Mouse (Mus musculus) hindlimb bud, embryonic 11.5 days (tissue): Measurements from ENCODE around the gene Dnajc15.
"Not testable (repeated sequence)": the region's sequence is repeated elsewhere in the genome, so short reads cannot be mapped to it uniquely, and the experiment has no call there.

ENCODE experiments used
- DNase-seq: peaks from one replicate; pipeline ENCODE4 v3.0.0-alpha.2; 2012; ENCODE audit warnings: low read depth, low spot score; ENCODE audit errors: extremely low spot score

Dnajc15 gene

GRCm38 (mm10) chr14:77874304-77875241, at the start of gene Dnajc15:
Dnajc15 (minus strand) TSS chr14:77875125.
- peak; percentile 52 for DNase-seq

- DNase-seq: no peak
These were observed 48.3 kb upstream of the Dnajc15 start for GRCm38 (mm10) chr14:77923076-77923865.

- DNase-seq: no peak
These were observed 46.7 kb upstream of the Dnajc15 start for GRCm38 (mm10) chr14:77921641-77922040.

GRCm38 (mm10) chr14:77915776-77916175, 40.9 kb upstream of the Dnajc15 start:
- DNase-seq: no peak

- no peak for DNase-seq
These were observed 31.7 kb upstream of the Dnajc15 start for GRCm38 (mm10) chr14:77906586-77906985.

GRCm38 (mm10) chr14:77905466-77905865, 30.5 kb upstream of the Dnajc15 start:
- DNase-seq: no peak

GRCm38 (mm10) chr14:77904171-77904762, 29.3 kb upstream of the Dnajc15 start, which contains the start of gene Epsti1:
Epsti1 (plus strand) TSS chr14:77904239.
- DNase-seq: no peak

GRCm38 (mm10) chr14:77902541-77902940, 27.6 kb upstream of the Dnajc15 start:
- no peak for DNase-seq

- no peak for DNase-seq
These were observed 21.0 kb upstream of the Dnajc15 start for GRCm38 (mm10) chr14:77895951-77896350.

GRCm38 (mm10) chr14:77889911-77890310, 15.0 kb upstream of the Dnajc15 start:
- no peak for DNase-seq

GRCm38 (mm10) chr14:77886941-77887340, 12.0 kb upstream of the Dnajc15 start:
- no peak for DNase-seq

GRCm38 (mm10) chr14:77886376-77886775, 11.5 kb upstream of the Dnajc15 start:
- no peak for DNase-seq

GRCm38 (mm10) chr14:77882669-77883068, 7.7 kb upstream of the Dnajc15 start:
- no peak for DNase-seq

GRCm38 (mm10) chr14:77881998-77882397, 7.1 kb upstream of the Dnajc15 start:
- DNase-seq: no peak

GRCm38 (mm10) chr14:77877876-77878275, 3.0 kb upstream of the Dnajc15 start:
- DNase-seq: not testable (repeated sequence)

- no peak for DNase-seq
These were observed 1.3 kb upstream of the Dnajc15 start for GRCm38 (mm10) chr14:77876199-77876598.

GRCm38 (mm10) chr14:77871380-77871975, 3.4 kb downstream of the Dnajc15 start:
- no peak for DNase-seq

GRCm38 (mm10) chr14:77870926-77871325, 4.0 kb downstream of the Dnajc15 start:
- no peak for DNase-seq

GRCm38 (mm10) chr14:77867601-77868000, 7.3 kb downstream of the Dnajc15 start:
- no peak for DNase-seq

GRCm38 (mm10) chr14:77864510-77864909, 10.4 kb downstream of the Dnajc15 start:
- no peak for DNase-seq

- DNase-seq: no peak
These were observed 10.9 kb downstream of the Dnajc15 start for GRCm38 (mm10) chr14:77864051-77864450.
